Mouse (Mus musculus) cerebellum, postnatal 25 days (tissue): ENCODE measurements at regions not wholly inside any gene's neighbourhood (a gene's known extent, or its start where the extent isn't known, plus 50 kb on each side); places are given as distances from the start of the nearest gene placed in this dataset.

Experiments used
- DNase-seq, 2 experiments: peaks; one replicate each; pipeline ENCODE4 v3.0.0; 2021; ENCODE audit warnings: mixed read lengths in 2 of 2

DNA sequence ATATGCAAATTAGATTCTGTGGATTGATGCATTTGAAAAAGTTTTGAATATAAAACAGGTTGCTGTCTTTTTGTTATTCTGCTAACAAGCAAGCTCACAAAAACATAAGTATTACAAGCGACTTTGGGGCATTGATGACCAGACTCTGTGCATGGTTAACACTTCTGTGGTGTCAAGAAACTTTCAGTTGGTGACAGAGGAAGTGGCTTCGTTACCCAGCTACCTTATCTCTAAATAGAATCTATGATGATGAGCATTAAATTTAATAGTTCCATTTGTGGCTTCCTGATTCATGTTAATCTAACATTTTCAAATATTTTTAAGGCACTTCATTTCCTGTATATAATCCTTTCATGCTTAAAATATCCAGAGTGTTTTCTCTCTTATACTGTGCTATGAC is 100.8 kb downstream of the Tm2d1 start:
- DNase-seq, result no peak

- no peak for DNase-seq
These were observed 124.8 kb downstream of the Tm2d1 start for GRCm38 (mm10) chr4:98258336-98258735.

- no peak for DNase-seq
These were observed 125.4 kb downstream of the Tm2d1 start for GRCm38 (mm10) chr4:98257711-98258110.

- peak; percentile 19 to 58 for DNase-seq
These were observed 128.0 kb downstream of the Tm2d1 start for GRCm38 (mm10) chr4:98254856-98255853.

GRCm38 (mm10) chr4:98243941-98244929 is 138.9 kb downstream of the Tm2d1 start:
- DNase-seq, result peak; percentile 32 to 37

DNA sequence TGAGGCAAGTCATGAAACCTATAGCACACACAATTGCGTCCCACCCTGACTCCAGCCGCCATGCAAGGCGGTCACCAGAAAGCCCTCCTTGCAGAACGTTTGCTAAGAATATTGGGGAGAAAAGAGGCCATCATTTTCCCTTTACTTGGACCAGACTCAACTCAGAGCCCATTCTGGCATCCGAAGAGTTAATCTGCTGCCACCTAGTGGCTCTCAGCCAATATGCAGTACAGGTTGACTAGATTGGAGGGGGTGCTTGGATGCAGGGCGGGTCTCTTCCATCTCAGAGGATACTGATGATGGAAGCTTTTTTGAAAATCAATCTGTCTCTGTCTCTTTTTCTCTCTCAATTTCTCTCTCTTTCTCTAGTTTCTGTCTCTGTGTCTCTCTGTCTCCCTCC is 139.6 kb downstream of the Tm2d1 start:
- peak; percentile 64 to 67 for DNase-seq

DNA sequence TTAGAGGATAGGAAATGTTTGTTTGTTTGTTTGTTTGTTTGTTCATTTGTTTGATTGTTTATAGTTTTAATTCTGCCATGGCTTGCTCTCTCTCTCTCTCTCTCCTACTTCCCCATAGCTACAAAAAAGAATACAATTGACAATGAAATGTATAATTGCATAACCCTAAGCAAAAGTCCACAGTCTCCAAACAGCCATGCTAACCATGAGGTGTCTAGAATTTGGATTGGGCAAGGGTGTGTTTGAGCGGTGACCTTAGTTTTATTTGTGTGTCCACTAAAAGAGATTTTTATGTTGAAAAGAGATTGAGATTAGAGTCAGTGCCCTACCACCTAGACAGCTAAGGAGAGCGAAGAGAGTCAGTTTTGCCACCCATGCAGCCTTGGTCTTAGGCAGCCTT is 141.2 kb downstream of the Tm2d1 start:
- DNase-seq, result no peak

- DNase-seq, result no peak
These were observed 142.8 kb downstream of the Tm2d1 start for GRCm38 (mm10) chr4:98240289-98240688.

- no peak for DNase-seq
These were observed 145.0 kb downstream of the Tm2d1 start for GRCm38 (mm10) chr4:98238075-98238474.

GRCm38 (mm10) chr4:98237475-98237874 is 145.6 kb downstream of the Tm2d1 start:
- no peak for DNase-seq

- DNase-seq, result no peak
These were observed 146.9 kb downstream of the Tm2d1 start for GRCm38 (mm10) chr4:98236006-98236783.

DNA sequence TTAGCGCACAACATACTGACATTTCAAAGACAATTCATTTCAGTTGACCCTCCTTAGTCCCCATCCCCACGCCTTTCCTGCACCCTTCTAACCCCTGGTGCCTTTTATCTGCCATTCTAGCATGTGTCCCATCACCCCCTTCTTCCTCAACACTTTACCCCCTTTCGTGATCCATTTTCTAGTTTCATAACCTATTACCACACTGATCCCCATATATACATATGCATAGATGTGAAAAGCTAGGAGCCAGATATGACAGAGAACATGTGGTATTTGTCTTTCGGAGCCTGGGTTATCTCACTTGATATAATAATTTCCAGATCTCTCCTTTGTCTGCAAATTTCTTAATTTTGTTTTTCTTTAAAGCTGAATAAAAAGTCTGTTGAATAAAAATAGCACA is 154.9 kb downstream of the Tm2d1 start:
- DNase-seq, result no peak

DNA sequence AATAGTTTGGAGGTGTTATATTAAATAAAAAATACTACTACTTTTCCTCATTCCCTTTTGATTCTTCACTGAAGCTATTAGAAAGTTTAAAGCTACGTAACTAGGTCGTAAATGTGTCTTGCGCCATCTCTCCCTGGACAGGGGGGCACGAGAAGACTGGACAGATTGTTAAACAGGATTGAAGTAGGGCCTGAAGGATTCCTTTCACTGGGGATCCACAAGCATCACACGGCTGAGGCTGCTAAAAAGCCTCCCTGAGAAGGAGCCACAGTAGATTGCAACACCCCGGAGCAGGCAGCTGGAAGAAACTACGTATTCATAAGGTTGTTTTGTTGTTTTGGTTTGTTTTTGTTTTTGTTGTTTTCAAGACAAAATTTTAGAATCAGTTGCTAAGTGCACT is 158.7 kb downstream of the Tm2d1 start:
- DNase-seq, result no peak

DNA sequence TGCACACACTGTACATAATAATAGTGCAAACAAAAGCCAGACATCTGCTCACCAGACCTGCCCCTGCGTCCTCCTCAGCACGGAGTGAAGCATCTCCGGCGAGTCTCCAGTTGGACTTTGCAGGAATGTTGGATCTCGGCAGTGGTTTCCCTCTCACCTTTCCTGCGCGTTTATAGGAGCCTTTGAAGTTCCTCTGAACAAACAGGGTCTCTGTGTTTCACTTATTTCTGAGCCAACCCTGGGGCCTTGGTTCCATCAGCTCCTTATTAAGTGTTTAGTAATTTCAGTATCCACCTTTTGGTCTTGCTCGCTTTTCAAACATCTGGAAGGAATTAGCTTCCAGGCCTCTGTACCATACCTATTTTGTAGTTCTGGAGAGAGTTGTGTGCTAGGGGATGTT is 159.7 kb downstream of the Tm2d1 start:
- DNase-seq, result no peak

GRCm38 (mm10) chr4:98221566-98221965 is 161.5 kb downstream of the Tm2d1 start:
- DNase-seq, result no peak

- DNase-seq, result peak; percentile 10 to 43
These were observed 167.9 kb downstream of the Tm2d1 start for GRCm38 (mm10) chr4:98215218-98215617.

DNA sequence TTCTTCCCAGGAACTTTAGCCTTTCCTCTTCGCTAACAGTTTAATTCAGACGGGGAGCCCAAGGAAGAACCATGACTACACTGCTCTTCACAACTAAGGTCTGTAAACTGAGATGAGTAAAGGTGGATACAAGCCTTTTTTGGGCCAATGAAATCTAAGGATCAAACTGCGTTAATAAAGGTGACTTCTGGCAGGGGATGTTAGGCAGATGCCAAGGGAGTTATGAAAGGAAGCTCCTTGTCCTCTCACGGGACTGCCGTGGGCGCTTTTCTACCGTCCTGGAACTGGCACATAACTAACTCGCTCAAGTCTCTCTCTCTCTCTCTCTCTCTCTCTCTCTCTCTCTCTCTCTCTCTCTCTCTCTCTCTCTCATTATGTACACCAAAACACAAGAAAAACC is 175.7 kb downstream of the Tm2d1 start:
- no peak for DNase-seq

DNA sequence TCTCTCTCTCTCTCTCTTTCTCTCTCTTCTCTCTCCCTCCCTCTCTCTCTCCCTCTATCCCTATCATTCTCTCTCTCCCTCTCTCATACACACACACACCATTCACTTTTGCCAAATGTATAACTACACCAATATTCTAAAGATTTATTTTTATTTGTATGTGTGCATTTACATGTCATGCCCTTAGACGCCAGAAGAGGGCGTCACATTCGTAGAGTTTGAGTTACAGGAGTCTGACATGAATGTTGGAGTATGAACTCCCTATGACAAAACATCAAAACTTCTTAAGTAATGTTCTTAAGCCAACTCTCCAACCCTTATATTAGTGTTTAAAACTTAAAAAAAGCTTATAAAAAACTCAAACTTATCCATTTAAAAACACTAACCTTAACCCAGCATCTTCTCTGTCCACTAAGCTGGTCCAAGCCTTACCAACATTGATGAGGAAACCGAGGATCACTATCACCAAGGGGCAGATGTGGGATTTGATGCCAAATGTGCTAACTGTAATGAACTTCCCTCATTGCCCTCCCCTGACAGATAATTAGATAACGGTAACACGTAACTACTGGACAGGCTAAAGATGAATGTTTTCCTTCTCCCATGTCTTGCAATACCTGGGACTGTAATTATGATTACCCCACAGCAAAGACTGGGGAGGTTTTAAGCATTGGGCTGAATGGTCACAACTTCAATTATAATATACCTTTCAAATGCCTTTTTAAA is 176.7 kb downstream of the Tm2d1 start:
- DNase-seq, result no peak

- no peak for DNase-seq
These were observed 180.0 kb downstream of the Tm2d1 start for GRCm38 (mm10) chr4:98203129-98203528.

DNA sequence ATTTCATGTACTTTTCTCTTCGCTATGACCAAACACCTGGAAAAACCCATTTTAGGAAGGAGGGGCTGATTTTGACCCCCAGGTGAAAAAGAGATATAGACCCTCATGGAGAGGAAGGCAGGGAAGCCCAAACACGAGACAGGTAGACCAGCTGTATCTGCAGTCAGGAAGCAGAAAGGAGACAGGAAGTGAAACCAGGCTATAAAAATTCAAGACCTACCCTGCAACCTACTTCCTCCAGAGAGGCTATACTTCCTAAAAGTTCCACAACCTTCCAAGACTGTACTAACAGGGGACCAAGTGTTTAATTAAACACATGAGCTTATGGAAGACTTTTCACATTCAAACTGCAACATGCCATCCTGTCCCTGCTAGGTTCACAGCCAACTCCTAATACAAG is 180.9 kb downstream of the Tm2d1 start:
- DNase-seq, result no peak

GRCm38 (mm10) chr4:98201102-98201501 is 182.0 kb downstream of the Tm2d1 start:
- peak; percentile 56 to 70 for DNase-seq

GRCm38 (mm10) chr4:98200701-98201100 is 182.4 kb downstream of the Tm2d1 start:
- no peak for DNase-seq
